Mouse (Mus musculus): Measurements from ENCODE around the gene Vamp2.

The Vamp2 gene

GRCm38 (mm10) chr11:69080855-69081222 lies 7.5 kb upstream of the Vamp2 start:
- DNase-seq (ENCODE audit: low spot score in 2 of 2) = no peak

GRCm38 (mm10) chr11:69081613-69082012 lies 6.7 kb upstream of the Vamp2 start:
- peak in 1 of 2 experiments; percentile 58 for DNase-seq (ENCODE audit: low spot score in 2 of 2)

- no peak for DNase-seq (ENCODE audit: low spot score in 2 of 2)
These were observed 2.7 kb upstream of the Vamp2 start for GRCm38 (mm10) chr11:69085608-69086007.

- DNase-seq (ENCODE audit: low spot score in 2 of 2) = no peak
These were observed 1.9 kb upstream of the Vamp2 start for GRCm38 (mm10) chr11:69086390-69086789.

- DNase-seq (ENCODE audit: low spot score in 2 of 2) = peak in 1 of 2 experiments; percentile 55
These were observed 1.2 kb upstream of the Vamp2 start for GRCm38 (mm10) chr11:69087082-69087481.

GRCm38 (mm10) chr11:69087597-69087996 lies 693 bp upstream of the Vamp2 start:
- DNase-seq (ENCODE audit: low spot score in 2 of 2) = peak in 1 of 2 experiments; percentile 54

- DNase-seq (ENCODE audit: low spot score in 2 of 2) = peak; percentile 48 to 76
These were observed 746 bp downstream of the Vamp2 start for GRCm38 (mm10) chr11:69088856-69089615.

GRCm38 (mm10) chr11:69089616-69090290 lies 1.5 kb downstream of the Vamp2 start:
- peak in 1 of 2 experiments; percentile 71 for DNase-seq (ENCODE audit: low spot score in 2 of 2)

GRCm38 (mm10) chr11:69090367-69090766 lies 2.1 kb downstream of the Vamp2 start:
- peak in 1 of 2 experiments; percentile 54 for DNase-seq (ENCODE audit: low spot score in 2 of 2)

GRCm38 (mm10) chr11:69091566-69092385 lies 3.5 kb downstream of the Vamp2 start:
- DNase-seq (ENCODE audit: low spot score in 2 of 2) = peak in 1 of 2 experiments; percentile 61

GRCm38 (mm10) chr11:69092386-69092751 lies 4.1 kb downstream of the Vamp2 start:
- peak; percentile 91 to 98 for DNase-seq (ENCODE audit: low spot score in 2 of 2)

- DNase-seq (ENCODE audit: low spot score in 2 of 2) = peak in 1 of 2 experiments; percentile 56
These were observed 4.6 kb downstream of the Vamp2 start for GRCm38 (mm10) chr11:69092871-69093270.

GRCm38 (mm10) chr11:69093856-69094255 lies 5.6 kb downstream of the Vamp2 start:
- DNase-seq (ENCODE audit: low spot score in 2 of 2) = peak in 1 of 2 experiments; percentile 58

- peak; percentile 95 to 97 for DNase-seq (ENCODE audit: low spot score in 2 of 2)
These were observed 6.6 kb downstream of the Vamp2 start, which contains the start of gene Per1 for GRCm38 (mm10) chr11:69094697-69095429. Gene Per1 (plus strand): TSS chr11:69095217.

- DNase-seq (ENCODE audit: low spot score in 2 of 2) = peak in 1 of 2 experiments; percentile 73
These were observed 7.4 kb downstream of the Vamp2 start for GRCm38 (mm10) chr11:69095511-69096231.

GRCm38 (mm10) chr11:69096360-69096986 lies 8.2 kb downstream of the Vamp2 start:
- DNase-seq (ENCODE audit: low spot score in 2 of 2) = no peak

- peak; percentile 96 to 97 for DNase-seq (ENCODE audit: low spot score in 2 of 2)
These were observed 9.0 kb downstream of the Vamp2 start for GRCm38 (mm10) chr11:69096987-69097900.

GRCm38 (mm10) chr11:69098039-69098761 lies 9.9 kb downstream of the Vamp2 start:
- DNase-seq (ENCODE audit: low spot score in 2 of 2) = peak in 1 of 2 experiments; percentile 62

- peak; percentile 96 for DNase-seq (ENCODE audit: low spot score in 2 of 2)
These were observed 10.4 kb downstream of the Vamp2 start for GRCm38 (mm10) chr11:69098762-69099091.
